Mouse (Mus musculus): ENCODE results near the gene Cwc22. TPM values are rescaled to one million over a fixed set of nuclear protein-coding genes. Genes with fewer than 3 reads are reported as not detected.
"Not testable (repeated sequence)": the region's sequence is repeated elsewhere in the genome, so short reads cannot be mapped to it uniquely, and the experiment has no call there.

Cwc22 gene
- polyA plus RNA-seq, 2 experiments from 2014 or later, result 41.0 to 47.6 TPM

GRCm38 (mm10) chr2:77896843-77897557 lies 49.2 kb downstream of the Cwc22 start:
- no peak for ATAC-seq

- ATAC-seq, result not testable (repeated sequence)
Measured at GRCm38 (mm10) chr2:77895906-77896570, 50.1 kb downstream of the Cwc22 start.

- no peak for ATAC-seq
Measured at GRCm38 (mm10) chr2:77894896-77895295, 51.3 kb downstream of the Cwc22 start.

- no peak for ATAC-seq
Measured at GRCm38 (mm10) chr2:77893505-77893904, 52.7 kb downstream of the Cwc22 start.

GRCm38 (mm10) chr2:77892573-77892972 lies 53.6 kb downstream of the Cwc22 start:
- ATAC-seq, result no peak

GRCm38 (mm10) chr2:77890836-77891438 lies 55.2 kb downstream of the Cwc22 start:
- no peak for ATAC-seq

- no peak for ATAC-seq
Measured at GRCm38 (mm10) chr2:77889949-77890348, 56.2 kb downstream of the Cwc22 start.

GRCm38 (mm10) chr2:77889401-77889800 lies 56.8 kb downstream of the Cwc22 start:
- no peak for ATAC-seq

GRCm38 (mm10) chr2:77888826-77889225 lies 57.3 kb downstream of the Cwc22 start:
- no peak for ATAC-seq

GRCm38 (mm10) chr2:77888056-77888455 lies 58.1 kb downstream of the Cwc22 start:
- ATAC-seq, result no peak

GRCm38 (mm10) chr2:77887166-77887565 lies 59.0 kb downstream of the Cwc22 start:
- no peak for ATAC-seq

- ATAC-seq, result no peak
Measured at GRCm38 (mm10) chr2:77885491-77886130, 60.6 kb downstream of the Cwc22 start.

GRCm38 (mm10) chr2:77885036-77885435 lies 61.1 kb downstream of the Cwc22 start:
- no peak for ATAC-seq

GRCm38 (mm10) chr2:77884491-77884890 lies 61.7 kb downstream of the Cwc22 start:
- ATAC-seq, result no peak

- ATAC-seq, result no peak
Measured at GRCm38 (mm10) chr2:77882961-77883360, 63.2 kb downstream of the Cwc22 start.

- no peak for ATAC-seq
Measured at GRCm38 (mm10) chr2:77881301-77882199, 64.6 kb downstream of the Cwc22 start.

- ATAC-seq, result no peak
Measured at GRCm38 (mm10) chr2:77880351-77880750, 65.8 kb downstream of the Cwc22 start.

- no peak for ATAC-seq
Measured at GRCm38 (mm10) chr2:77879736-77880135, 66.4 kb downstream of the Cwc22 start.

GRCm38 (mm10) chr2:77877156-77877855 lies 68.9 kb downstream of the Cwc22 start:
- no peak for ATAC-seq

- no peak for ATAC-seq
Measured at GRCm38 (mm10) chr2:77876331-77876730, 69.8 kb downstream of the Cwc22 start.

- ATAC-seq, result no peak
Measured at GRCm38 (mm10) chr2:77875516-77875915, 70.7 kb downstream of the Cwc22 start.

GRCm38 (mm10) chr2:77874678-77875077 lies 71.5 kb downstream of the Cwc22 start:
- no peak for ATAC-seq

All from activated CD4-positive, CD25-positive, alpha-beta regulatory T cell, adult 4 months (primary cell).